Mouse (Mus musculus) embryo, embryonic 11 days (tissue): ENCODE data around the gene Tnks1bp1.

Experiments used
- DNase-seq: peaks from one replicate; pipeline ENCODE4 v3.0.0-alpha.2; 2015

Tnks1bp1 gene

GRCm38 (mm10) chr2:85043623-85044022 is 4.2 kb upstream of the Tnks1bp1 start:
- DNase-seq, result no peak

- DNase-seq, result no peak
These were observed 1.6 kb upstream of the Tnks1bp1 start for GRCm38 (mm10) chr2:85046222-85046621.

GRCm38 (mm10) chr2:85047081-85047480 is 741 bp upstream of the Tnks1bp1 start:
- DNase-seq, result no peak

- DNase-seq, result peak; percentile 78
These were observed 438 bp downstream of the Tnks1bp1 start for GRCm38 (mm10) chr2:85048168-85048751.

- DNase-seq, result peak; percentile 22
These were observed 1.5 kb downstream of the Tnks1bp1 start for GRCm38 (mm10) chr2:85049277-85049676.

GRCm38 (mm10) chr2:85050001-85050634 is 2.3 kb downstream of the Tnks1bp1 start:
- peak; percentile 82 for DNase-seq

GRCm38 (mm10) chr2:85050746-85051145 is 2.9 kb downstream of the Tnks1bp1 start:
- DNase-seq, result no peak

GRCm38 (mm10) chr2:85053192-85053816 is 5.5 kb downstream of the Tnks1bp1 start:
- DNase-seq, result no peak

GRCm38 (mm10) chr2:85056711-85057110 is 8.9 kb downstream of the Tnks1bp1 start:
- no peak for DNase-seq

GRCm38 (mm10) chr2:85059677-85060076 is 11.9 kb downstream of the Tnks1bp1 start:
- no peak for DNase-seq

- peak; percentile 49 for DNase-seq
These were observed 12.8 kb downstream of the Tnks1bp1 start for GRCm38 (mm10) chr2:85060591-85061060.

- DNase-seq, result no peak
These were observed 13.3 kb downstream of the Tnks1bp1 start for GRCm38 (mm10) chr2:85061107-85061541.

GRCm38 (mm10) chr2:85065141-85065875 is 17.5 kb downstream of the Tnks1bp1 start:
- DNase-seq, result no peak

GRCm38 (mm10) chr2:85066937-85067336 is 19.1 kb downstream of the Tnks1bp1 start:
- DNase-seq, result no peak

GRCm38 (mm10) chr2:85067903-85068625 is 20.2 kb downstream of the Tnks1bp1 start:
- DNase-seq, result no peak

- DNase-seq, result no peak
These were observed 20.8 kb downstream of the Tnks1bp1 start for GRCm38 (mm10) chr2:85068626-85069025.

GRCm38 (mm10) chr2:85070086-85070485 is 22.3 kb downstream of the Tnks1bp1 start:
- DNase-seq, result no peak

- no peak for DNase-seq
These were observed 24.1 kb downstream of the Tnks1bp1 start for GRCm38 (mm10) chr2:85071921-85072320.

- DNase-seq, result no peak
These were observed 25.9 kb downstream of the Tnks1bp1 start for GRCm38 (mm10) chr2:85073751-85074150.

GRCm38 (mm10) chr2:85088716-85089646 is 41.2 kb downstream of the Tnks1bp1 start:
- no peak for DNase-seq

- DNase-seq, result no peak
These were observed 43.5 kb downstream of the Tnks1bp1 start for GRCm38 (mm10) chr2:85091325-85091724.

- no peak for DNase-seq
These were observed 45.6 kb downstream of the Tnks1bp1 start for GRCm38 (mm10) chr2:85093376-85093775.
